Mouse (Mus musculus) large intestine, adult 2 months (tissue): ENCODE measurements around the gene Mecom. TPM values are rescaled to one million over a fixed set of nuclear protein-coding genes. Genes with fewer than 3 reads are reported as not detected.

Experiments used
- DNase-seq: peaks from one replicate; pipeline ENCODE4 v3.0.0-alpha.2; 2012; ENCODE audit warnings: low read depth, low spot score
- WGBS: fragments of 180-500 bp; shearing (Covaris S2); methylation state at CpG from one replicate; pipeline ENCODE4 v1.1.7; 2018; 5-methylcytosine and 5-hydroxymethylcytosine counted together
- polyA plus RNA-seq: library from polyadenylated mRNA; depleted of rRNA; stranded (reverse); fragments of >200 nt; gene quantifications from 2 replicates; pipeline ENCODE4 v1.2.3, GENCODE M21; 2012

Gene Mecom
- polyA plus RNA-seq, 1 experiment = 4.4 TPM

- WGBS = 48% methylated on average over 4 of the region's 4 CpGs
- DNase-seq = no peak
Observed at GRCm38 (mm10) chr3:30139678-30140077, 408.1 kb downstream of the Mecom start.

GRCm38 (mm10) chr3:30138588-30138987 is 409.2 kb downstream of the Mecom start:
- DNase-seq = no peak
- WGBS = 32% methylated on average over 6 of the region's 6 CpGs

GRCm38 (mm10) chr3:30135857-30136256 is 412.0 kb downstream of the Mecom start:
- DNase-seq = no peak
- 38% methylated on average over 6 of the region's 6 CpGs for WGBS

DNA sequence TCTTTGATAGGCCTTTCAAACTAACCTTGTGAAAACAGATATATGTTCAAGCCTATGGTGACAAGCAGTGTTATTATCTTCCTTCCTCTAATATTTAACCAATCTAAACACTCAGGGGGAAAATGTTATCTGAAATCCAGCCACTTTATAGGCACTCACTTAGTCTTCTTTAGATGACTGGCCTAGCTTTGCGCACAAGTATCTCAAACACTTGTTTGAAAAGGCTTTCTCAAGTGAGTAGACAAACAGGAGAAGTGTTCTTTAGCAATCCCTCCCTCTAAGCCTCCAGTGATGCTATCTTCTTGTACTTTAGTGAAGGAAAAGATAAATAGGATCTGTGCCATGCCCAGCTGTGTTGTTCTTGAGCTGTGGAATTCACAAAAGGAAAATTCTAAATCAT is 412.7 kb downstream of the Mecom start:
- WGBS = 43% methylated on average over 1 of the region's 1 CpGs
- DNase-seq = no peak

GRCm38 (mm10) chr3:30132981-30133380 is 414.8 kb downstream of the Mecom start:
- no peak for DNase-seq
- 67% methylated on average over 3 of the region's 3 CpGs for WGBS

DNA sequence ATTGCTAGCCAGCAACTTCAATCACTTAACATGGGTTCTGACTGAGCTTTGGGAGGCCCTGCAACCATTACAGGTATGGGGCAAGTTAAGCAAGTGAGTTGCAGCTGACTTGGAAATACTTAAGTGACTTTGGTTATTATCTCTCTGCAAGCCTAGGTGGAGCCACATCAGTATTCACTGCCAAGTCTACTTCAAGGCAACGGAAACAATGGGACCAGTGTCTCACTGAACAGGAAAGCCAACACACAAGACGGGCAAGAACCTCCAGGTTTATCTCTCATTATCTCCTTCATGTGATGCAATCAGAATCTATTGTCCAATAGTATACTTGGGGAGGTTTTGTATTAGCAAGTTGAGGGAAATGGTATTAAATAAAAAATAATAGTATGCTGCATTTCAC is 415.4 kb downstream of the Mecom start:
- WGBS = 24% methylated on average over 2 of the region's 2 CpGs
- no peak for DNase-seq

DNA sequence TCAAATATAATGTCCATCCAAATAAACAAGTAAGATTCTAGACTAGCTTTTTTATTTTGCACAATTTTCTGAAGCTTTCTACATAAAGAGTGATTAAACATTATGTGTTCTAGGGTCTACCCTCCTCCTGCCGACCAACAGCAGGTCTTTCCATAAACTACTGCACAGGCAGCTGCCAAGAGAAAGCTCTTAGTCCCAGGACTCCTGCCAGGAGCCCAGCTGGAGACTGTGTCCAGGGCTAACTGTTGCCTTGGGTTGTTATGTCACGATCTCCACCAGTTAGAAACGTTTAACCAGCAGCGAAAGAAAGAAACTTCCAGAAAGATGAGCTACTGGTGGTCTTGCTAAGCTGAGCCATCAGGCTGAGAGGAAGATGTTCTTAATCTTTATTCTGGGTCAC is 417.3 kb downstream of the Mecom start:
- 35% methylated on average over 4 of the region's 4 CpGs for WGBS
- DNase-seq = no peak

DNA sequence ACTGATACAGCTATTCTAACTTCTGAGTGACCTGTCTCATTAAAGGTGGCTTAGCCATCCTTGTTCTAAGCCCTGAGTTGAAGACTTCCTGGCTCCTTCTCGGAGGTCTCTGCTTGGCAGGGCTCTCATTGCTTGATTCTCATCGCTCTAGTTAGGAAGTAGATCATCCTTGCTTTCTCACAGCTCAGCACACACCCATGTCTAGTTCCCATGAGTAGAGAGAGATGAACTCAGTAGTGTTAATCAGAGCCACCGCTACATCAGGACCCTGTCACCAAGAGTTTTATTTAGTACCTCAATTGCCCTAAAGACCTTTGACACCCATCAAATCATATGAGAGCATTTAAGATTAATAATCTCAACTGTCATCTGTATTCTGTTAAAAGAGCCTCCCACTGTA is 425.2 kb downstream of the Mecom start:
- WGBS = 91% methylated on average over 3 of the region's 3 CpGs
- DNase-seq = no peak

DNA sequence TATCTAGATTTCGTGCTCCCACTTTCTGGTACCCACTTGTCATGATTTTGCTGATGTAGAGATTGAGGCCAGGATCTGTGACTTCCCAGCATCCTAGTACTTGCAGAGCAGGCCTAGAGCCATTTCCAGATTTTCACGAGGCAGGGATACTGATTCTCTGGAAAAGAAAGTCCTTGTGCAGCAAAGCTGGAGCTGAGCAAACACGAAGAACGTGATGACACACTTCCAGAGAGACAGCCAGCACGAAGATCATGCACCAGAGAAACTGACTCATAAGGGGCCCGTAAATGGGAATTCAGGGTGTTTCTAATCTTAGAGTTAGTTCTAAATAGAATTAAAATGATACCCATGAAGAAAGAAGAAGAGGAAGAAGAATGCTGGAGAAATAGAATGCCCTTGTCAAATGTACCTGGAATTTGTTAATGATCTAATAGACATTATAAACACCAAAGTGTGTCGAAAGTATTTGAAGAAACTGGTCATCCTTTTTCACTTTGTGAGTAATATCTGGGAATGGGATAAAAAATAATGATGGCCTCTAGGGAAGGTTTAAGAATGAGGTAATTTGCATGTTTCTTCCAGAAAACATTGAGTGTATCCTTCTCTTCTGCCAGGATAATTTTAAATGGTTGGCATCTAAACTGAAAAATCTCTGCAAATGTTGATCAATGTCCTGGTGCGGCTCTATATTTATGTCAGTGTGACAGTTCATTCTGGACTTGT is 426.9 kb downstream of the Mecom start:
- DNase-seq = no peak
- WGBS = 67% methylated on average over 8 of the region's 8 CpGs

DNA sequence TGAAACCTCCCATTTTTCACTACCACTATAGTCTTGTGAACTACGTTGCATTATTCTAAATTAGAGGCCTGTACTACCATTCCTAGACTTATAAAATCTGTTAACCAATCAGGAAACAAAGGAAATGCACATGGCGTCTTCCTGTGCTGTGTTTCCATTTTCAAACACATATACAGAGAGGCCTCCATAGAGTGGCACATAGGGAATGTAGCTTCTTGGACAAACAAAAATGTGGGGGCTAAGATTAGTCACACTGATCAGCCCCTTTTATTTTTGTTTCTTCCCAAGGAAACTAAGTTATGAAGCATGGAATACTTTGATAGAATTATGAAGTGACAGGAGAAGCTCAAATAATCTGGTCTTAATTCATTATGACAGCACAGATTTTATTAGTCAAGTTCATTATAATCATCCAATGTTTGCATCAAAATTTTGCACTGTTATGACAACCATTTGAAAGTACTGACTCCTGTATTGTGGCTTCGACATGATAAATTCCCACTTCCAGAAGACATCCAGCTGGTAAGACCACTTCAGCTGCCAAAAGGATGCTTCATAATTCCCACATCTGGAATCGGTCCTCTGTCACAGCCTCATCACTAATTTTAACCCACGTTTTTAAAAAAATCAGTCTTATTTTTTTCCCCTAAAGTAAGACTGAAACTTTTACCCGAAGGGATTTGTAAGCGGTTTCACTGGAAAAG is 429.1 kb downstream of the Mecom start:
- 81% methylated on average over 7 of the region's 7 CpGs for WGBS
- DNase-seq = no peak

GRCm38 (mm10) chr3:30113249-30113770 is 434.5 kb downstream of the Mecom start:
- 80% methylated on average over 3 of the region's 3 CpGs for WGBS
- no peak for DNase-seq

GRCm38 (mm10) chr3:30107945-30108670 is 439.7 kb downstream of the Mecom start:
- no peak for DNase-seq
- WGBS = 86% methylated on average over 9 of the region's 9 CpGs

- no peak for DNase-seq
- WGBS = 87% methylated on average over 18 of the region's 18 CpGs
Observed at GRCm38 (mm10) chr3:30106481-30106880, 441.3 kb downstream of the Mecom start.

DNA sequence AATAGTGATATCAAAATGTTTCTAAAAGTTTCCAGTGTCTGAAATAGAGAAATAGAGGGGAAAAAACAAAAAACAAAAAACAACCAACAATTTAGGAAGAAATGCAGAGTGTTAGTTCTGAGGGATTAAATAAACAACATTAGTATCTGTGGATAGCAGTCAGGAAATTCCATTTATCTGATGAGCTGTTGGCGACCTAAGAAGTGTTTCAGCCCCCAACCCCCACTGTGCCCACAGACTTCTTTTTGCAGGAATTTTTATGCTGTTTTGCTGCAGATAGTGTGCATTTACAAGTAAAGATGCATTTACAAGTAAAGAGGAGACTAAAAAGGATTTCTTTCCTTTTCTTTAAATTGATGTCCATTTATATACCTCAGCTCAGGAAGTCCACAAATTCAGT is 441.9 kb downstream of the Mecom start:
- 63% methylated on average over 1 of the region's 1 CpGs for WGBS
- DNase-seq = no peak

DNA sequence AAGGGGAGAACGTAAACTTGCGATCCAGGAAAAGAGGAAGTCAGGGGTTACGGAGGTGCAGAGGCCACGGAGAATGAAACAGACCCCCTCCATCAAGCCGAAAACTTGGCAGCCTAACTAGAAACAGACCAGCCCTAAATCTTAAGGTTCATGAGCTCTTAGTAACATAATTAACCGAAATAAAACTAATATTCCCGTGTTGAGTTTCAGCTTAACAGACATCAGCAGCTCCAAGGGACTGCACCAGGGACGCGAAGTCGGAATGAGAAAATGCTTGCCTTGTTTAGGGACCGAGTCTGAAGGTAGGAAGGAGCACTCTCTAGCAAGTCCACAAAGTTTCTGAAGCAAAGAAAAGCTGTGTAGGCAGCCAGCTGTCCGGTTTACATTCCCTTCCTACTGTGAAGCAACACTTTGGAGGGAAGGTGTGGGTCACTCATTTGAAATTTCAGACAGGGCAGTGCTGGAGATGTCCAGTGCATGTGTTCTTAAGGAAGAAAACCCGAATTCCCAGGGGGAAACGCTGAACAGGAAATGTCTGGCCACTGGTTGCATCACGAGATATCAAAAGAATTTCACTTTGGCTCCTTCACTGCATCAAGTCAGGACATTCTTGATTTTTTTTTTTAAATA is 442.5 kb downstream of the Mecom start:
- WGBS = 53% methylated on average over 15 of the region's 15 CpGs
- no peak for DNase-seq

DNA sequence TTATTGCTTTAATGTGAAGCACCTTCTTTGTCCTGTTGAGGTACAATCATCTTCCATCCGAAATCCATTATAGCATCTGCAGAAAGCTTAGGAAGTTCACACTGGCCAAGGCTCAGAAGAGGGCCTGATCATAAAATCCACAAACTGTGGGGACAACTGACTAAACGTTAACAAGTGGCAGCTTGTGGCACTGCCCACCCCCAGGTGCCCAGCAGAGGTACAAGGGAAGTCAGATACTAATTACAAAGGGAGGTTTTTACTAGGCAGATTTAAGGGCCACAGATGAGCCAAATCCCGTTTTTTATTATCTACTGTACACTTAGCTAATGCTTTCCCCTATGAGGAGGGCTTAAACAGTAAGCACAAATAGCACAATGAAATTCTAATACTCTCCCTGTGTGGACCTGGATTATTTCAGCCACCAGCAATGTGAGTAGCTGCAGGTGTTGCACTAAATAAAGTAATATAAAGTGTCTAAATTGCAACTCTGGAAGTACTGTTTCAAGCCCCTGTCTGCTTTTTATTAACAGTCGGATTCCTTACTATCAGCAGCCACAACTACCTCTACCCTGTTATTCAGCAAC is 443.2 kb downstream of the Mecom start:
- DNase-seq = no peak
- 47% methylated on average over 4 of the region's 4 CpGs for WGBS

DNA sequence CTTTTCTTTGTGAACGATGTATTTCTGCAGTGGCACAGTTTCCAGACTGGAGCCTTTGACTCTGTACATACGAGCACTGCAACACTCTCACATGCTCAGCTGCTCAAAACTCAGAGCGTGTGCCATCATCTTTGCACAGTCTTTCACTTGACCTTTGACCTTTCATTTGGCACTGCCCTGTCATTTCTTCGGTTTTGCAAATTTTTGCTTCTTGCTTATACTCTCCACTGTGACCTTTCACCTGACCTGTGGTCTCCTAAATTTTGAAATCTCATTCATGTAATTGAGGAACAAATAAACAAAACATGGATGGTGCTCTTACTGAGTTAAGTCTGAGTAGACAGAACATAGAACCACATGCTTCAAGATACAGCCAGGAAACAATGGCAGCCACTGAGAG is 446.7 kb downstream of the Mecom start:
- 61% methylated on average over 4 of the region's 4 CpGs for WGBS
- DNase-seq = no peak

DNA sequence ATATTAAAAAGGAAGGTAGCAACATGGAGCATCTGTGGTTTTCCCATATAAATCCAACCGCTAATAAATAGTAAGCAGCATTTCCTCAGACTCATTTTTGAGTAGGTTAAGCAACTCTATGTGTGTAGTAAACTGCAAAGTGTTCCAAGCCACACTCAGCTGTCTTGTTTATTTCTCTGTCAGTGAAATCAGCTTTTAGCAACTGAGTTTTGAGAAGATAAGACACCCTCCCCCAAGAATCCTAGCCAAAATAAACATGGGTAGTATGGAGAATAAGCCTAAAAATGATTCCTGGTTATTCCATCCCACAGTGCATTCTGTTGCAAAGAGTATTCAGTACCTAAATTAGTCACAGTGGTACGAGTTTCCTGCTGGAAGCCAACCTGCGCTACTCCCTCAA is 450.1 kb downstream of the Mecom start:
- DNase-seq = no peak
- WGBS = 86% methylated on average over 3 of the region's 3 CpGs

- no peak for DNase-seq
- WGBS = 83% methylated on average over 4 of the region's 4 CpGs
Observed at GRCm38 (mm10) chr3:30097129-30097528, 450.7 kb downstream of the Mecom start.

- WGBS = 38% methylated on average over 1 of the region's 1 CpGs
- no peak for DNase-seq
Observed at GRCm38 (mm10) chr3:30093005-30093404, 454.8 kb downstream of the Mecom start.
